Mouse (Mus musculus): ENCODE data around the gene Map2k6. TPM values are rescaled to one million over a fixed set of nuclear protein-coding genes. Genes with fewer than 3 reads are reported as not detected.

Map2k6 gene
- polyA plus RNA-seq, 1 experiment from 2014 or later, result 37.6 TPM

DNA sequence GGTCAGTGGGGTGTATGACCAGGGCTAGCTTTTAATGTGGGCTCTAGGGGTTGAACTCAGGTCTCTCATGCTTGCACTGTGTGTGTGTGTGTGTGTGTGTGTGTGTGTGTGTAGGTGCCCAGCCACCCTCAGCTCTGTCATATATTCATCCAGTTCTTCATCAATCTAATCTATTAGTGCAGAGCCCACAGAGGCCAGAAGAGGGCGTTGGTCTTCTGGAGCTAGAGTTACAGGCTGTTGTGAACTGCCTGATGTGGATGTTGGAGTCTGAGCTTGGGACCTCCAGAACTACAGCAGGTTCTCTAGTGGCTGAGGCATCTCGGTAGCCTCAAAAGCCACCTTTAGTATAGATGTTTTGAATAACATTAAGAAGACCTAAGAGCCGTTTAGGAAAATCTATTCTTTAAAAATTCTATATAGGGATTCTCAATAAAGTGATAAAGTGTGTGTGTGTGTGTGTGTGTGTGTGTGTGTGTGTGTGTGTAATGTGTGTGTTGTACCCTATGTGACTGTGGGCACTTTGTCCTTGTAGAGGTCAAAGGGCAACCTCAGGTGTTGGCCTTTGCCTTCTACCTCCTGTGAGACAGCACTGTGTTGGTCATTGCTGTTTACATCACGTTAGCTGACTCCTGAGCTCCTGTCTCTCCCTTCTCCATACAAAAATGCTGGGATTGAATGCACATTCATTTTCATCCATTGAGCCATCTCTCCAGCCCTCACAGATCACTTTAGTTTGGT is 96.6 kb downstream of the Map2k6 start:
- H3K4me3 ChIP-seq (ENCODE audit: low read depth, low read length), result no peak overlapping the region
- H3K4me2 ChIP-seq (replicated peaks; ENCODE audit: low read depth, low read length), result no peak overlapping the region
- H3K4me1 ChIP-seq (replicated peaks; ENCODE audit: control insufficient read depth, insufficient read depth, low read length), result no peaks in the 10 kb centered on the region
- DNase-seq (ENCODE audit: low spot score), result no peak
- no peaks in the 10 kb centered on the region for H3K9me3 ChIP-seq (ENCODE audit: control insufficient read depth, low read length)
- no peak for ATAC-seq (ENCODE audit: low FRiP score)
- 77% methylated on average over 4 of the region's 4 CpGs for WGBS
- H3K27me3 ChIP-seq (ENCODE audit: control insufficient read depth, insufficient read depth, low read length), result no peaks in the 10 kb centered on the region
- H3K9ac ChIP-seq (ENCODE audit: low read depth, low read length), result no peak overlapping the region
- H3K36me3 ChIP-seq (ENCODE audit: control insufficient read depth, insufficient read depth, low read length), result peaks cover 8% of the 10 kb centered on the region
- no peak overlapping the region for H3K27ac ChIP-seq (ENCODE audit: low read depth, low read length)

DNA sequence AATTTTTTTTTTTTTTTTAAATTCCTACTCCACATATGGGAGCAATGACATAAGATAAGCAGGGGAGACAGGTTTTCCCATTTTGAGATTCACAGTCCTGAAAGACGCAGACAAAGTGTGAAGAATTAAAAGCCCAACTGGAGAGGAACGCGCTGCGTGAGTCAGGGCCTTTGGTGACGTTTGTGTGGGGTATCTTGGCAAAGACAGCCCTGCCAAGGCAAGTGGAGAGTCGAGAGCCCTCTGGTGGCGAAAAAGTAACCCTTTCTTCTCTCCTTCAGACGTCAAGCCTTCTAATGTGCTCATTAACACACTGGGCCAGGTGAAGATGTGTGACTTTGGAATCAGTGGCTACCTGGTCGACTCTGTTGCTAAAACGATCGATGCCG is 97.1 kb downstream of the Map2k6 start:
- Histone ChIP-seq H3K36me3 (ENCODE audit: control insufficient read depth, insufficient read depth, low read length) (peaks cover 8% of the 10 kb centered on the region), H3K4me2 (replicated peaks; ENCODE audit: low read depth, low read length) (no peak overlapping the region), H3K4me1 (replicated peaks; ENCODE audit: control insufficient read depth, insufficient read depth, low read length) (no peaks in the 10 kb centered on the region), H3K9ac (ENCODE audit: low read depth, low read length) (no peak overlapping the region), H3K27me3 (ENCODE audit: control insufficient read depth, insufficient read depth, low read length) (no peaks in the 10 kb centered on the region), H3K4me3 (ENCODE audit: low read depth, low read length) (no peak overlapping the region), H3K27ac (ENCODE audit: low read depth, low read length) (no peak overlapping the region), H3K9me3 (ENCODE audit: control insufficient read depth, low read length) (no peaks in the 10 kb centered on the region)
- ATAC-seq (ENCODE audit: low FRiP score) (no peak), DNase-seq (ENCODE audit: low spot score) (peak; percentile 66)
- WGBS, result 59% methylated on average over 12 of the region's 12 CpGs

DNA sequence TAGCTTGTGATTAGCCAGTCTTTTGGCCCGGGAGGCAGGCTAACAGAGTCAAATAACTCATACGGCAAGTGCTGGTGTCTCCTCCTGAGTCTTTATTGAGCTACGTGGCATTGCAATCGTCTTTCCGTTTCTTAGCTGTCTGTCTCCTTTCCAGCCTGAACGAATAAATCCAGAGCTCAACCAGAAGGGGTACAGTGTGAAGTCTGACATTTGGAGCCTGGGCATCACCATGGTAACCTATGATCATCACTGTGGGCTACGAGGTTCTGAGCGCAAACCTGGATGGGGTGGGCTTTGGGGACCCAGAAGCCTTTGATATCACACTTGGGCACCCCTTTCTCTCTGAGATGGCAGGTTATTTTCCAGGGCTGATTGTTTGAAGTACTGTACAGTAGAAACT is 98.8 kb downstream of the Map2k6 start:
- 90% methylated on average over 8 of the region's 8 CpGs for WGBS
- H3K36me3 ChIP-seq (ENCODE audit: control insufficient read depth, insufficient read depth, low read length), result peaks cover 4% of the 10 kb centered on the region; the same call in 1 of the 2 replicates
- no peak overlapping the region for H3K27ac ChIP-seq (ENCODE audit: low read depth, low read length)
- no peaks in the 10 kb centered on the region for H3K9me3 ChIP-seq (ENCODE audit: control insufficient read depth, low read length)
- H3K4me1 ChIP-seq (replicated peaks; ENCODE audit: control insufficient read depth, insufficient read depth, low read length), result no peaks in the 10 kb centered on the region
- H3K4me2 ChIP-seq (replicated peaks; ENCODE audit: low read depth, low read length), result no peak overlapping the region
- no peak overlapping the region for H3K9ac ChIP-seq (ENCODE audit: low read depth, low read length)
- H3K27me3 ChIP-seq (ENCODE audit: control insufficient read depth, insufficient read depth, low read length), result no peaks in the 10 kb centered on the region
- H3K4me3 ChIP-seq (ENCODE audit: low read depth, low read length), result no peak overlapping the region
- DNase-seq (ENCODE audit: low spot score), result no peak
- no peak for ATAC-seq (ENCODE audit: low FRiP score)

DNA sequence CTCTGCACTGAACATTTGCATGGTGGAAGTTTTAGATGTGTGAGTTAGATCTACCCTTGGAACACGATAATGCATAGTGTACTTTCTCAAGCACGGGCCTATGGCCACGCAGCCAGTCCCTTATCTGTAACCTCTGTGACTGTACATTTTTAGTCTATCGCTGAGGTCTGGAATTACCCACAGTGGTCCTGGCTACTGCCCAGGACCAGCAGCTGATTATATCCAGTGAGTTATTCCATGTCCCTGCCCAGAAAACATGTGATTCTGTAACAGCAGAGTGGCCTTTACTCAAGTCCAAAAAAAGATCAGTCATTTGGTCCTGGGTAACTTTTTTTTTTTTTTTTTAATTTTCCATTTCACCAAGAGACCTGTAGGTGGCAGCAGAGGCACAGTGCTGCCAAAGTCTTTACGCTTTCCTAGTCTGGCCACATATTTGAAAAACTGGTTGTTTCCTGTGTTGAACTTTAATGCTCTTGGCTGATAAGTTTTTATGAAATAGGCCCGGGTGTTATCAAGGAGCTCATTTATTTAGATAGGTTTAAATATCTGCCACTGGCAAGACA is 99.8 kb downstream of the Map2k6 start:
- H3K4me3 ChIP-seq (ENCODE audit: low read depth, low read length), result no peak overlapping the region
- DNase-seq (ENCODE audit: low spot score) (peak; percentile 54), ATAC-seq (ENCODE audit: low FRiP score) (no peak)
- H3K36me3 ChIP-seq (ENCODE audit: control insufficient read depth, insufficient read depth, low read length), result no peaks in the 10 kb centered on the region
- H3K9ac ChIP-seq (ENCODE audit: low read depth, low read length), result no peak overlapping the region
- H3K27ac ChIP-seq (ENCODE audit: low read depth, low read length), result no peak overlapping the region
- H3K9me3 ChIP-seq (ENCODE audit: control insufficient read depth, low read length), result no peaks in the 10 kb centered on the region
- no peak overlapping the region for H3K4me2 ChIP-seq (replicated peaks; ENCODE audit: low read depth, low read length)
- no peaks in the 10 kb centered on the region for H3K27me3 ChIP-seq (ENCODE audit: control insufficient read depth, insufficient read depth, low read length)
- 70% methylated on average over 6 of the region's 6 CpGs for WGBS
- no peaks in the 10 kb centered on the region for H3K4me1 ChIP-seq (replicated peaks; ENCODE audit: control insufficient read depth, insufficient read depth, low read length)

DNA sequence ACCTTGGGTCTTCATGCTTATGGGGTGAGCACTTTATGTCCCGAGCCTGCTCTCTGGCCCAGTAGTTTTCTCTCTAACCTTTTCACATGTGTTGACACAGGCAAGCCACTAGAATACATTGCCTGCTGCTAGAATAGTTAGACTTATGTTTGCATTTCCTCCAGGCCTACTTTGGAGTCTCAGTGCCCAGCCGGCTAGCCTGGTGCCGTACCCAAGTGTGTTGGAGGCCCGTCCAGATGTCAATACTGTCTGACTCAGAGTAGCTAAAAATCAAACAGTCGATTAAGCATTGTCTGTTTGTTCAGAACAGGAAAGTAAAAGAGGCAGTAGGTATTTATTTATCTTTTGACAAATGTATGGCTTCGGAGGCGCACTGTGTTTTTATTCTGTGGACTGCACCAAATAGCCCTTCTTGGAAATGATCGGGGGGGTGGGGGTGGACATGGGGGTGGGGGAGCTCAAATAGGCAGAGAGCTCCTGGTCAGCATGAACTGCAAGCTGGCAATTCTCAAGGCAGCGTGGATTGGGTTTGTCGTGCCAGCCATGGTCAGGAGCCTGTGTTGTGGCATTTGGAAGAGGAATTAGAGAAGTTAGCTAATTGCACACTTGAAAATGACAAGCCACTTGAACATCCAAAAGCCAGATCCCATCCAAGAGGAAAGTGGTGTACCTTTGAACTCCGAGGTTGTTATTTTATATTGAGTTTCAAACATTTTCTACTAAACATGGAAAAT is 104.2 kb downstream of the Map2k6 start:
- no peak overlapping the region for H3K27ac ChIP-seq (ENCODE audit: low read depth, low read length)
- H3K27me3 ChIP-seq (ENCODE audit: control insufficient read depth, insufficient read depth, low read length), result no peaks in the 10 kb centered on the region
- WGBS, result 88% methylated on average over 11 of the region's 11 CpGs
- no peaks in the 10 kb centered on the region for H3K9me3 ChIP-seq (ENCODE audit: control insufficient read depth, low read length)
- H3K4me3 ChIP-seq (ENCODE audit: low read depth, low read length), result no peak overlapping the region
- no peak overlapping the region for H3K4me2 ChIP-seq (replicated peaks; ENCODE audit: low read depth, low read length)
- no peaks in the 10 kb centered on the region for H3K4me1 ChIP-seq (replicated peaks; ENCODE audit: control insufficient read depth, insufficient read depth, low read length)
- H3K36me3 ChIP-seq (ENCODE audit: control insufficient read depth, insufficient read depth, low read length), result peaks cover 5% of the 10 kb centered on the region
- no peak for ATAC-seq (ENCODE audit: low FRiP score)
- no peak overlapping the region for H3K9ac ChIP-seq (ENCODE audit: low read depth, low read length)
- no peak for DNase-seq (ENCODE audit: low spot score)

DNA sequence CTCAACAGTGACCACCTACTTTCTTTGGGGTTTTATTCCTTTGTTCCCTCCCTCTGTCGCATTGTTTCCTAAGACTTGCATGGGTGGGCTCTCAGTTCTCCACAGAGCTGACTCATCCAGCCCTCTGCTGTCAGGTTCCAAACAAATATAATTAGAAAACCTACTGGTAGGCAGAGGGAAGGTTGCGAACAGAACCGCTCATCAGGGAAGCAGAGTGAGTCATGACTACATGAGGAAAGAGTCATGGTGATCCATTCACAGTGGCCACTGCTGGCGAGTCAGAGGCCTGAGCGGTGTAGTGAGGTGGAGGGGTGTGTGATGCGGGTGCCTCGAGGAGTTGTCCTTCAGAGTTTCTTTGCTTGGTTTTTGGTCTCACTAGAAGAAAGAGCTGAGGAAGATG is 112.5 kb downstream of the Map2k6 start:
- Histone ChIP-seq H3K4me2 (replicated peaks; ENCODE audit: low read depth, low read length) (no peak overlapping the region), H3K9me3 (ENCODE audit: control insufficient read depth, low read length) (no peaks in the 10 kb centered on the region), H3K27me3 (ENCODE audit: control insufficient read depth, insufficient read depth, low read length) (no peaks in the 10 kb centered on the region), H3K4me3 (ENCODE audit: low read depth, low read length) (no peak overlapping the region), H3K36me3 (ENCODE audit: control insufficient read depth, insufficient read depth, low read length) (peaks cover 6% of the 10 kb centered on the region), H3K27ac (ENCODE audit: low read depth, low read length) (no peak overlapping the region), H3K4me1 (replicated peaks; ENCODE audit: control insufficient read depth, insufficient read depth, low read length) (no peaks in the 10 kb centered on the region), H3K9ac (ENCODE audit: low read depth, low read length) (no peak overlapping the region)
- WGBS, result 95% methylated on average over 7 of the region's 7 CpGs
- ATAC-seq (ENCODE audit: low FRiP score) (no peak), DNase-seq (ENCODE audit: low spot score) (no peak)

DNA sequence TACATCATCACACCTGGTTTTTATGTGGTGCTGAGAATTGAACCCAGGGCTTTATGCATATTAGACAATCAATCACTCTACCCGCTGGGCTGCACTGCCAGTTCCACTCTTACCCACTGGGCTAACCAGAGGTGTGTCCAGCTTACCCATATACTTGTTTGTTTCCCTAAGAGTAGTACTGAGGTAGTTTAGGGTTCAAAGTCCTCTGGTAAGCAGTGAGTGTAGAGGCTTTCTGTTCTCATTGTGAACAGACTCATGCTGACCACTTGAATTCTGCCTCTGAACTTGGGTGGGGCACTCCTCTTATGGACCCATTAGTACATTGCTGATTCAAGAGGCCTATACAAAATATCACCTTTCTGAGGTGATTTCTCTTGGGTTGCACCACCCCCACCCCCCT is 119.7 kb downstream of the Map2k6 start:
- Histone ChIP-seq H3K4me3 (ENCODE audit: low read depth, low read length) (no peak overlapping the region), H3K4me1 (replicated peaks; ENCODE audit: control insufficient read depth, insufficient read depth, low read length) (no peaks in the 10 kb centered on the region), H3K36me3 (ENCODE audit: control insufficient read depth, insufficient read depth, low read length) (no peaks in the 10 kb centered on the region), H3K9me3 (ENCODE audit: control insufficient read depth, low read length) (no peaks in the 10 kb centered on the region), H3K4me2 (replicated peaks; ENCODE audit: low read depth, low read length) (no peak overlapping the region), H3K9ac (ENCODE audit: low read depth, low read length) (no peak overlapping the region), H3K27ac (ENCODE audit: low read depth, low read length) (no peak overlapping the region), H3K27me3 (ENCODE audit: control insufficient read depth, insufficient read depth, low read length) (no peaks in the 10 kb centered on the region)
- ATAC-seq (ENCODE audit: low FRiP score), result no peak
- 100% methylated on average over 1 of the region's 1 CpGs for WGBS
- DNase-seq (ENCODE audit: low spot score), result no peak

DNA sequence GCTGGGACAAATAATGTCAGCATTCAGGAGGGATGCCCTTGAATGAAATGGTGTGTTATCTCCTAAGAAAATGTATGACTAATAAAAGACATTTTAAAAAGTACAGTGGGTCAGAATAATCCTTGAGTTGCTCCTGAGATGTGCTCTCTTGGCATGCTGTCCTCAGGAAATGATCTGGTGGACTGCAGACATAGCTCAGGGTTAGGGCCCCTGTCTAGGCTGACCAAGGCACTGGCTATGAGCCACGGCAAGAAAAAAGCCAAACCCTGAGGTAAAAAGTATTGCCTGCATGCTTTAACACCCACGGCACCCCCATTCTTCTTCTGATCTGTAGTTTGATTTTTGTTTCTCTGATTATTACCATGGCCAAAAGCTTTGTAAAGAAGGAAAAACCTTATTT is 124.0 kb downstream of the Map2k6 start:
- no peak overlapping the region for H3K4me2 ChIP-seq (replicated peaks; ENCODE audit: low read depth, low read length)
- no peaks in the 10 kb centered on the region for H3K9me3 ChIP-seq (ENCODE audit: control insufficient read depth, low read length)
- no peaks in the 10 kb centered on the region for H3K4me1 ChIP-seq (replicated peaks; ENCODE audit: control insufficient read depth, insufficient read depth, low read length)
- WGBS, result 93% methylated on average over 2 of the region's 2 CpGs
- ATAC-seq (ENCODE audit: low FRiP score), result no peak
- no peak for DNase-seq (ENCODE audit: low spot score)
- no peak overlapping the region for H3K27ac ChIP-seq (ENCODE audit: low read depth, low read length)
- H3K4me3 ChIP-seq (ENCODE audit: low read depth, low read length), result no peak overlapping the region
- no peaks in the 10 kb centered on the region for H3K36me3 ChIP-seq (ENCODE audit: control insufficient read depth, insufficient read depth, low read length)
- H3K9ac ChIP-seq (ENCODE audit: low read depth, low read length), result no peak overlapping the region
- no peaks in the 10 kb centered on the region for H3K27me3 ChIP-seq (ENCODE audit: control insufficient read depth, insufficient read depth, low read length)

DNA sequence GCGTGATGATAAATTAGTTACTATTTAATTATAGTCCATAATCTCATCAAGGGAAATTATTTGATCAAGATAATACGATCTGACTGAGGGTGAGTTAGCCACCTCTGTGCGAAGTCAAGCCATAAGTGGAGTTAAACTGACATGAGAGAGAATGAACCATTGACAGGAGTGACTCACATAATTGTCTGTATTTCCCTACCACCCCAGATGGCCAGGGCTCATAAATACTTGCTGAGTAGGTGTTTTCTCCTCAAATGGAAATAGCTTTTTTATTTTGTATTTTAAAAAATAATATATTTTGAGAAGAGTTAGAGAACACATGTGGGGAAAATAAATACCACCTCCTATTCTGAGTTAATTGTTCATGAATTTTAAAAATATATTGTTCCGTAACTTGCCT is 127.2 kb downstream of the Map2k6 start:
- DNase-seq (ENCODE audit: low spot score) (no peak), ATAC-seq (ENCODE audit: low FRiP score) (no peak)
- Histone ChIP-seq H3K4me3 (ENCODE audit: low read depth, low read length) (no peak overlapping the region), H3K4me2 (replicated peaks; ENCODE audit: low read depth, low read length) (no peak overlapping the region), H3K36me3 (ENCODE audit: control insufficient read depth, insufficient read depth, low read length) (no peaks in the 10 kb centered on the region), H3K27me3 (ENCODE audit: control insufficient read depth, insufficient read depth, low read length) (no peaks in the 10 kb centered on the region), H3K27ac (ENCODE audit: low read depth, low read length) (no peak overlapping the region), H3K4me1 (replicated peaks; ENCODE audit: control insufficient read depth, insufficient read depth, low read length) (no peaks in the 10 kb centered on the region), H3K9me3 (ENCODE audit: control insufficient read depth, low read length) (no peaks in the 10 kb centered on the region), H3K9ac (ENCODE audit: low read depth, low read length) (no peak overlapping the region)
- WGBS, result 91% methylated on average over 4 of the region's 4 CpGs
